Mouse (Mus musculus): ENCODE data around the gene Akr1c12. TPM values are rescaled to one million over a fixed set of nuclear protein-coding genes. Genes with fewer than 3 reads are reported as not detected.

The Akr1c12 gene
- total RNA-seq, 2 experiments from 2014 or later = not detected

Other genes starting within 250 kb of the Akr1c12 start
- 1 to 10 TPM; 1.8 to 2.1 TPM for gene Akr1c14, start 230.4 kb downstream of the Akr1c12 start, total RNA-seq (2021)
- gene Akr1c18, start 128.8 kb downstream of the Akr1c12 start, total RNA-seq (2021) = 1 to 10 TPM; 2.1 to 2.7 TPM
- gene Akr1c13, start 88.3 kb downstream of the Akr1c12 start, total RNA-seq (2021) = 1 to 10 TPM in 1 of 2 experiments, under 1 TPM in 1; 0.35 to 1.7 TPM
- gene Akr1c19, start 50.7 kb downstream of the Akr1c12 start, total RNA-seq (2021) = under 1 TPM in 1 of 2 experiments, not detected in 1; 0.18 TPM
- not detected for gene Akr1c6, start 154.9 kb upstream of the Akr1c12 start, total RNA-seq (2021)
- not detected for gene Akr1c20, start 243.9 kb upstream of the Akr1c12 start, total RNA-seq (2021)